Mouse (Mus musculus) splenic B cell, adult 2 months (primary cell): Measurements from ENCODE around the gene Cd40.

ENCODE experiments used
- DNase-seq: peaks from one replicate; pipeline ENCODE4 v3.0.0-alpha.2; 2011; ENCODE audit warnings: low read depth, low spot score
- H3K27me3 ChIP-seq: 2 replicates; pipeline ENCODE4 v1.6.1; 2012; ENCODE audit warnings: mild to moderate bottlenecking, low read length, moderate library complexity, mixed read lengths; ENCODE audit not compliant: control insufficient read depth, poor library complexity, insufficient read depth, severe bottlenecking
- H3K36me3 ChIP-seq: 2 replicates; pipeline ENCODE4 v1.6.1; 2012; ENCODE audit warnings: mild to moderate bottlenecking, low read length, moderate library complexity, mixed read lengths; ENCODE audit not compliant: control insufficient read depth, poor library complexity, insufficient read depth, severe bottlenecking

Cd40 gene

GRCm38 (mm10) chr2:165105513-165106079 lies 50.2 kb downstream of the Cd40 start:
- DNase-seq: no peak
- Histone ChIP-seq H3K27me3 (no peaks in the 10 kb centered on the region), H3K36me3 (no peaks in the 10 kb centered on the region)

GRCm38 (mm10) chr2:165106585-165106984 lies 51.2 kb downstream of the Cd40 start:
- DNase-seq: peak; percentile 44
- H3K36me3 ChIP-seq: no peaks in the 10 kb centered on the region
- no peaks in the 10 kb centered on the region for H3K27me3 ChIP-seq

GRCm38 (mm10) chr2:165112149-165112548 lies 56.7 kb downstream of the Cd40 start:
- peak; percentile 91 for DNase-seq
- no peaks in the 10 kb centered on the region for H3K27me3 ChIP-seq

GRCm38 (mm10) chr2:165113733-165114132 lies 58.3 kb downstream of the Cd40 start:
- Histone ChIP-seq H3K36me3 (no peaks in the 10 kb centered on the region), H3K27me3 (no peaks in the 10 kb centered on the region)
- DNase-seq: peak; percentile 30

More at GRCm38 (mm10) chr2:165112149-165112548, 56.7 kb downstream of the Cd40 start:
- H3K36me3 ChIP-seq: no peaks in the 10 kb centered on the region

GRCm38 (mm10) chr2:165120765-165121164 lies 65.3 kb downstream of the Cd40 start:
- DNase-seq: no peak
- Histone ChIP-seq H3K27me3 (no peaks in the 10 kb centered on the region), H3K36me3 (no peaks in the 10 kb centered on the region)

GRCm38 (mm10) chr2:165121206-165121840 lies 65.9 kb downstream of the Cd40 start:
- no peaks in the 10 kb centered on the region for H3K36me3 ChIP-seq
- DNase-seq: no peak
- no peaks in the 10 kb centered on the region for H3K27me3 ChIP-seq
